Mouse (Mus musculus) forebrain, embryonic 10.5 days (tissue): ENCODE measurements around the gene Fam98c. TPM values are rescaled to one million over a fixed set of nuclear protein-coding genes. Genes with fewer than 3 reads are reported as not detected.
A peak's percentile ranks its signal among the peaks of the same experiment; 100 is the strongest.

Source experiments
- DNase-seq: peaks from one replicate; pipeline ENCODE4 v3.0.0-alpha.2; 2017; ENCODE audit warnings: low spot score; ENCODE audit errors: extremely low spot score
- H3K27ac ChIP-seq: fragments of 300-500 bp; sonication (generic); 2 replicates; pipeline ENCODE4 v1.5.1; 2016; ENCODE audit warnings: mild to moderate bottlenecking
- H3K27me3 ChIP-seq: fragments of 300-500 bp; sonication (generic); 2 replicates; pipeline ENCODE4 v1.6.1; 2016; ENCODE audit warnings: mild to moderate bottlenecking; ENCODE audit not compliant: poor library complexity, severe bottlenecking
- H3K36me3 ChIP-seq: fragments of 300-500 bp; sonication (generic); replicated peaks from 2 replicates; pipeline ENCODE4 v1.6.1; 2016; ENCODE audit warnings: mild to moderate bottlenecking, moderate library complexity
- H3K4me1 ChIP-seq: fragments of 300-500 bp; sonication (generic); 2 replicates; pipeline ENCODE4 v1.6.1; 2016
- H3K4me3 ChIP-seq: fragments of 300-500 bp; sonication (generic); 2 replicates; pipeline ENCODE4 v1.5.1; 2016; ENCODE audit warnings: mild to moderate bottlenecking, moderate library complexity
- H3K9me3 ChIP-seq: fragments of 300-500 bp; sonication (generic); 2 replicates; pipeline ENCODE4 v1.6.1; 2016; ENCODE audit warnings: mild to moderate bottlenecking, moderate library complexity
- WGBS: fragments of 180-500 bp; shearing (Covaris S2); methylation state at CpG from one replicate; pipeline ENCODE4 v1.1.7; 2016; 5-methylcytosine and 5-hydroxymethylcytosine counted together
- polyA plus RNA-seq: library from polyadenylated mRNA; unstranded; fragments of >200 nt; fragmentation: Nextera tagmentation; extraction: Ambion mirVana; gene quantifications from 2 replicates; pipeline ENCODE4 v1.2.1, GENCODE M21; 2016

Gene Fam98c
- polyA plus RNA-seq, 1 experiment from 2014 or later, result 11.7 TPM

DNA sequence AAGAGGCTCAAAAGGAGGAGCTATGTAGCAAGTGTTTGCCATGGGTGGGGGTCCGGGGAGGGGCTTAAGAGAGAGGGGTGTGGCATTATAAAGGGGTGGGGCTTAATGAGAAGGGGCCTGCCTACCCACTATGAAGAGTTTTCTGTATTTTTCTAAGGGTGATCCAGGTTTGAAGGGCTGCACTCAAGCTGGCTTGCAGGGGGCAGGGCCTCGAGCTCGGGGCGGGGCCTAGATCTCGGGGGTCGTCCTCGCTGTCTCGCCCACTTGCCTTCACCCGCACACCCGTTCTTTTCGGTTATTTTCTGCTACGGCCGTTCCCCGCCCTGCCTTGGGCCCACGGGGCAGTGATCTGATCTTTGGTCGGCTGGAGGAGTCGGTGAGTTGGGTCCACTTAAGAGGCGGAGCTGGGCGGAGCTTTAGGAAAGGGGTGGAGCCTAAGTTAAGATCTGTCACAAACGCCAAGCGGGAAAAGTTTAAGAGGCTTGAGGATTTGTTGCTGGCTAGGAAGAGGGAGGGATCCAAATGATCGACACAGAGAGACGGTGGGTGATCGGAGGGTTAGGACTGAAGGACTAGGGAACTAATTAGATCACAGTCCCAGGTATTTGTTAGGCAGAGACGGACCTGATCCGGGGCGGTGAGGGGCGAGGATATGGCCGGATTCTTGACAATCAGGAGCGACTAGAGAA, 14.2 kb upstream of the Fam98c start, which contains the start of the genes Ggn and Spred3:
Ggn (plus strand) TSS at position 145 of the 689 bp plus-strand sequence.
Spred3 (minus strand) TSS at position 346 of the 689 bp plus-strand sequence.
- Histone ChIP-seq H3K4me1 (peaks cover 67% of the 10 kb centered on the region), H3K9me3 (no peaks in the 10 kb centered on the region), H3K27ac (peak within 1 kb of the TSS; percentile 92), H3K36me3 (peaks cover 42% of the 10 kb centered on the region), H3K4me3 (peak within 1 kb of the TSS; percentile 75), H3K27me3 (peaks cover 69% of the 10 kb centered on the region)
- DNase-seq, result peak; percentile 74
- under 1% methylated on average over 30 of the region's 30 CpGs for WGBS

DNA sequence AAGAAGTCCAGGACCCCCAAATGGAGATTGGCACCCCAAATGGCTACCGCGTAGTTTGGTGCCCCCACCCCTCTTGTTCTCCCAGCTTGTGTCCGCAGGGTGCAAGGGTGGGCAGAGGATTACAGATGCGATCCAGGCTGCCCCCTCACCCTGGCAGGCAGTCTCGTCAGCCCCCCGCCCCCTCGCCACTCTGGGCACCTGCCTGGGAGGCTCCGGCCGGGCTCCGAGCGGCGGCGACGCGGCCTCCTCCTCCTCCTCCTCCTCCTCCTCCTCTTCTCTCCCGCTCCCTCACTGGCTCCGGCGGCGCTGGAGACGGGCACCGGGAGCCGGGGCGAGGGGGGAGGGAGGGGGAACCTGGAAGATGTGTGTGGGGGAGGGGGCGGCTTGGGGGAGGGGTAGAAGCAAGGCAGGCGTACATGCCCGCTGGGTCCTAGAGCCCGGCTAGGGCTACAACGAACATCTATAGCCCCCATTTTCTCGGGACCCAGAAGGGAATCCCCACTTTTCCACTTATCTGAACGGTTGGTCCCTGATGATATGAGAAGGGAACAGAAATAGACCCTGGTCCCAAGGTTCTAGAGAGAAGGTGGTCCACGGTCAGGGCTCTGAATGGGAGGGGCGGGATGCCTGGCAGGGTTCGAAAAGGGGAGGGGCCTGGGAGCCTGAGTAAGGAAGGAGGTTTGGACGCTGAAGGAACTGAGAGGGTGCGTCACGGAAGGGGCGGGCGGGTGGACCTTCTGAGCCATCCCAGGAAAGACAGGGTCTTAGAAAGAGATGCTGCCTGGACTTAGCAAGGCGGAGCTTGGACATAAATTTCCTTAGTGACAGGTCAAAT, 13.4 kb upstream of the Fam98c start:
- Histone ChIP-seq H3K4me3 (peak overlapping the region; percentile 75), H3K27me3 (peaks cover 61% of the 10 kb centered on the region), H3K9me3 (no peaks in the 10 kb centered on the region), H3K4me1 (peaks cover 67% of the 10 kb centered on the region), H3K36me3 (peaks cover 40% of the 10 kb centered on the region), H3K27ac (peak overlapping the region; percentile 92)
- peak; percentile 90 for DNase-seq
- under 1% methylated on average over 32 of the region's 39 CpGs for WGBS

DNA sequence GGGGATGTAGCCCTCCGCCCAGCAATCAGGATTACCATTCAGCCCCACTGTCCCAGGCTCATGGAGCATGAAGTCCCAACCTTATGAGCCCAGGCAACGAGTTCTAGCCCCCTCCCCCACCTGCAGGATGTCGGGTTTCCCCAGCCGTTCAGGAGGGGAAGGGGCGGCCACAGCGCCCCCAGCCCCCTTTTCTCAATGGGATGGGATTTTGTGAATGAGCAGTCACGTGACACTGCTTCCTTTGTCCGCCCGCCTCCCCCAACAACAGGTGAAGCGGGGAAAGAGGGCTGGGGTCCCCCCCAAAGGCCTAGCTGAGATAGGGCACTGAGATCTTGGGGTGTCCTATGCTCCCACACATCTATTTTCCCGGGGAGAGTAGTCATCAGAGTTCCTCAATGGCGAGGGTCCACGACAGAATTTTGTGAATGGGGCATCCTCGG, 12.8 kb upstream of the Fam98c start:
- Histone ChIP-seq H3K9me3 (no peaks in the 10 kb centered on the region), H3K27ac (peak overlapping the region; percentile 92), H3K4me1 (peaks cover 67% of the 10 kb centered on the region), H3K4me3 (peak overlapping the region; percentile 75), H3K36me3 (peaks cover 36% of the 10 kb centered on the region), H3K27me3 (peaks cover 55% of the 10 kb centered on the region)
- peak; percentile 66 for DNase-seq
- WGBS, result 0% methylated on average over 14 of the region's 14 CpGs

DNA sequence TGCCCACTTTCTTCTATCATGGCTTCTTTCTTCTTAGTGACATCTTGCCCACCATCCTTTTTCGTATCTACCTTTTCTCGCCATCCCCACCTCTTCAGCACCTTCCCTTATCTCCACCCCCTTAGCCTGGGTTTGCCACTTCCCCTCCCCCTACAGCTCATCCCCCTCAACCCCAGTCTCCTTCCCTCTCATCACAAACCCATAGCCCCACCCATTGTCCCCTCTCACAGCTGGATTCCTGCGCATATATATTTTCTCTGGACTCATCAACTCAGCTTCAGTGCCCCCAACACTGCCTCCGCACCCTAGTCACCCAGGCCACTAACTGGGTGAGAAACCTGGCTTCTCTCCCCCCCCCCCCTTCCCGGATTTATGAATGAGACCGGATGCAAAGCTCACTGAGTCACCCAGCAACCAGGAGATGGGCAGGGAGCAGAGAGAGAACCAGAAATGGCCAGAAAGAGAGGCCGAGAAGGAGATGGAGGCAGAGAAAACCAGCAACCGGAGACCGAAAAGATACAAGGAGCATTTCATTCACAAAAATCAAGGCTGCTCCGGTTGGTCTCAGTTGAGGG, 12.2 kb upstream of the Fam98c start:
- peaks cover 49% of the 10 kb centered on the region for H3K27me3 ChIP-seq
- H3K27ac ChIP-seq, result peak overlapping the region; percentile 92
- H3K4me1 ChIP-seq, result peaks cover 68% of the 10 kb centered on the region
- no peak for DNase-seq
- H3K9me3 ChIP-seq, result no peaks in the 10 kb centered on the region
- H3K4me3 ChIP-seq, result peak overlapping the region; percentile 75
- under 1% methylated on average over 10 of the region's 10 CpGs for WGBS
- H3K36me3 ChIP-seq, result peaks cover 34% of the 10 kb centered on the region

DNA sequence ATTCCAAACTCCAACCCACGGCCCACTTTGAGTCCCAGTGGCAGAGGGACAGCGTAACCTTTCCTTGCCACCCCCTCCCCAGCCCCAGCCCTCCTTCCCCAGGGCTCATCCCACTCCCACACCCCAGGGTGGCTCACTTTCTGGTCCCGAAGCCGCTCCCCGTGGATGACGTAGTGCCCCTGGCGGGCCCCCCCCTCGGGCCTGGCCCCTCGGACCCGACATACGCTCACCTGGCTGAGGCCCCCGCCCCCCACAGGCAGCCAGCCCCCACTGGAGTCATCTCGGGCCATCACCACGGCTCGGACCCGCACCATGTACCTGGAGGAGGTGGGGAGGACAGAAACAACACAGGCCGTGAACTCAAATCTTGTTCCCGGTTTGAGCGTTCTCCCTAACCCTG, 11.6 kb upstream of the Fam98c start:
- 7% methylated on average over 19 of the region's 19 CpGs for WGBS
- peaks cover 33% of the 10 kb centered on the region for H3K36me3 ChIP-seq
- peak overlapping the region; percentile 75 for H3K4me3 ChIP-seq
- peaks cover 68% of the 10 kb centered on the region for H3K4me1 ChIP-seq
- no peak for DNase-seq
- H3K27ac ChIP-seq, result peak overlapping the region; percentile 92; the same call in 1 of the 2 replicates
- peaks cover 43% of the 10 kb centered on the region for H3K27me3 ChIP-seq
- no peaks in the 10 kb centered on the region for H3K9me3 ChIP-seq

DNA sequence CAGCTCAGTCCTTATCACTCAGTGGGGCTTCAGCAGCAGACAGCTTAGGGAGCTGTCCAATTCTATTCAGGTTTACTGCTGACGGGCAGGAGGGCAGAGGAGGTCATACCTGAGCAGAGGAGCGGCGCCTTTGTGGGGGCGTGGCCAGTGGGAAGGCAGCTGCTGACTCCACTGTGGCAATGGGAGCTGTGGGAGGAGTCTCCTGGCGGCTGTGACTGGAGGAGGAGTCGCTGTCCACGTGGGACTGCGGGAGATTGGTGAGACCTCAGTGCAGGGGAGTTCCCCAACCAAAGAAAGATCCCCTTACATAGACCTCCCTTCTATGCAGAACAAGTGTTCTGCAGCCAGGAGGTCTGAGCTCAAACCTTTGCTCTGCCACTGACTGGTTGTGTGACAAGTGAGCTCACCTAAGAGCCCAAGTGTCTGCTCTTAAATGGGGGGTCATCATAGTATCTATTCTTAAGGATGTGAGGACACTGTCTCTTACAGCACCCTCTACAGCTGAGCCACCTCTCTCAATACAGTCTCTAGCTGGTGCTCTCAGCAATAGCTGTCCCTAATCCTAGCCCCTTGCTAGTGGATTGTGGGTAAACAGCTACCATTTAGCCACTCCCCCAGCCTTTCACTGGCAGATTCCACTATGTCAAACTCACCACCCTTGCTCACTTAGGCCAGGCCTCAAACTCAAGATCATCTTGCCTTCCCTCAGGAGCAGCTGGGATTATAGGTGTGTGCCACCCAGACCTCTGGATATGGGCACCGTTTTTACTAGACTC, 6.9 kb upstream of the Fam98c start:
- peaks cover 48% of the 10 kb centered on the region for H3K36me3 ChIP-seq
- no peak for DNase-seq
- 21% methylated on average over 9 of the region's 9 CpGs for WGBS
- H3K4me3 ChIP-seq, result no peak overlapping the region
- H3K27me3 ChIP-seq, result peaks cover 47% of the 10 kb centered on the region
- peaks cover 42% of the 10 kb centered on the region for H3K4me1 ChIP-seq
- H3K27ac ChIP-seq, result no peak overlapping the region
- H3K9me3 ChIP-seq, result no peaks in the 10 kb centered on the region

DNA sequence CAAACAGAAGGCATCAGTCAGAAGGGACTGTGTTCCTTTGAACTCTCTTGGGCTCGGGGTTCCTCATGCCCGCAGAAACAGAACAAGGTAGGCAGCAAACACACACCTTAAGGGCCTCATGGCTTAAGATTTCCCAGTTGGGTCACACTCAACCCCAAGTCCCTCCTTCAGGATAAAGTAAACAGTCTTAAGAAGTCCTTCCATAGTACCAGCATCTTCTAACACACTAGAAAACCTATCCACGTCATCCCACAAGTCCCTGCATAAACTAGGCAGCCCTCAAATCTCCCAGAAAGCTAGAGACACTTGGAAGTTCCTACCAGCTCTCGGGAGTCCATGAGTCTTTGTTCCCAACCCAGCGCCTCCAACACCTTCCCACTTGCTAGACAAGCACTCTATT, 6.3 kb upstream of the Fam98c start:
- Histone ChIP-seq H3K4me1 (peaks cover 36% of the 10 kb centered on the region), H3K9me3 (no peaks in the 10 kb centered on the region), H3K27ac (no peak overlapping the region), H3K27me3 (peaks cover 47% of the 10 kb centered on the region), H3K36me3 (peaks cover 48% of the 10 kb centered on the region), H3K4me3 (no peak overlapping the region)
- WGBS, result 77% methylated on average over 5 of the region's 5 CpGs
- no peak for DNase-seq

DNA sequence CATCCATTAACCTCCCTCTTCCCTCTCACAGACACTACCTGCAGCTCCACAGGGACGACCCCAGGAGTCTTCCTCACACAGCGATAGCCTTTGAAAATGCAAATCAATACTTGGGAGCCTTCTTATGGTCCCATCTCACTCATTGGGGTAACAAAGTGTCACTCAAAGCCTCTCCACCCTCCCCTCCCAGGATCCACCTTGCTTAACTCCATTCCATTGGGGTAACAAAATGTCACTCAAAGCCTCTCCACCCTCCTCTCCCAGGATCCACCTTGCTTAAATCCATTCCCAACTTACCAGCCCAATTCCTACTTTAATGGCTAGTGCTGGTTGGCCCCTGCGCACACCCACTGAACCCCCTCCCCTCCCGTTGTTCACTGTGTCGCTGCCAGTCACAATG, 2.2 kb upstream of the Fam98c start:
- Histone ChIP-seq H3K4me1 (peaks cover 49% of the 10 kb centered on the region), H3K4me3 (peak overlapping the region; percentile 19), H3K36me3 (peaks cover 34% of the 10 kb centered on the region), H3K27ac (no peak overlapping the region), H3K9me3 (peaks cover 9% of the 10 kb centered on the region; the same call in 1 of the 2 replicates), H3K27me3 (peaks cover 54% of the 10 kb centered on the region)
- WGBS, result under 1% methylated on average over 5 of the region's 5 CpGs
- DNase-seq, result no peak

DNA sequence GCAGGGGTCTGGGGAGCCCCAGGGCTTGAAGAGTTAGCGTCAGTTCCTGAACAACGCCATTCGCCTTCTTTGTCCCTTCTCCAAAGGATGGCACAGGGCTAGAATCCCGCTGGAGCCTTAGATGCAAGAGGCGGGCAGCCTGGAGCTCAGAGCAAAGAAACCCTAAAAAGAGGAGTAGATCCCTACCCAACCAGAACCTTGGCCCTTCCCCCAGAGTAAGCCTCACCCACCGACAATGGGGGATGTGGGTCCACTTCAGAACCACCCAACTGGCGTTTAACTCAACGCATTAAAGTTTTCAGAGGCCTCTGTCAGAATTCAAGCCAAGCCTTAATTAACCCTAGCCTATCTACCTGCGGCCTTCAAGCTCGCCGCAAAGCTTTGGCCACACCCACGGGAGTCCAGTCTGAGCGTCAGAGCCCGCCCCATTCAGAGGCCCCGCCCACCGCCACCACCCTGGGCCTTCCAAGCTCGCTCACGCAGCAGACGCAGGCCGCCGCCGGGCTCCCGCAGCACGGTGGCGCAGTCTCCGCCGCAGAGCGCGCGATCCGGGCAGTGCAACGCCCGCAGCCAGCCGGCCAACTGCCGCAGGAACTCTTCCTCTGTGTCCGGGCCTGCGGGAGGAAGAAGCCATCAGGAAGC, 717 bp downstream of the Fam98c start:
- Histone ChIP-seq H3K9me3 (peaks cover 9% of the 10 kb centered on the region; the same call in 1 of the 2 replicates), H3K36me3 (peaks cover 13% of the 10 kb centered on the region), H3K27ac (peak overlapping the region; percentile 91), H3K27me3 (peaks cover 44% of the 10 kb centered on the region), H3K4me1 (peaks cover 40% of the 10 kb centered on the region), H3K4me3 (peak overlapping the region; percentile 87)
- WGBS, result 7% methylated on average over 37 of the region's 37 CpGs
- DNase-seq, result peak; percentile 84

DNA sequence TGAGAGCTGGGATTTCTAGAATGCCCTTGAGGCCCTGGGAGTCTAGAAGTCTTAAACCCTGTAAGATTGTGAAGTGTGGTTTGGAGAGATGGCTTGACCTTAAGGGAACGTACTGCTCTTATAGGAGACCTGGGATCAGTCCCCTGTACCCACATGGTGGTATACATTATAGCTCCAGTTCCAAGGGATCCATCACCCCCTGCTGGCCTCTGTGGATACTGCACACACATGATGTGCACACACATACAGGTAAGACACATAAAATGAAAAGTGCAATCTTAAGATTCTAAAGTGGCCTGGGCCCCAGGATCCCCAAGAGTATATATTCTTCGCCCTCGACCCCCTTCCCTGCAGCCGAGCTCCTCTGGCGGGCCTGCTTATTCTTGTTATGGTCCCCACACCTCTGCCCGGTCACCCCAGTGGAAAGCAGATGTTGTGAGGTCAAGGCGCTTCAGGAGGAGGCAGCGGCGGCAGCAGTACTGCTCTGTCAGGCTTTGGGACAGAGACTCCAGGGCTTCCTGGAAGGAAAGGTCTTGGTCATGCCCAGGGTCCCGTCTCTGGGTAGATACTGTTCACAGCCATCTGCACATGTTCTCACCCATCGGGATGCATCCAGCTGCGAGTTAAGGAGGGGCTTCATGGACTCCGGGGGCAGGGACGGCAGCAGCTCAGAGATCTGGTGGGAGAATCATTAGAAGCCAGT, 1.9 kb downstream of the Fam98c start:
- DNase-seq, result no peak
- Histone ChIP-seq H3K9me3 (peaks cover 9% of the 10 kb centered on the region; the same call in 1 of the 2 replicates), H3K27ac (no peak overlapping the region), H3K27me3 (peaks cover 33% of the 10 kb centered on the region), H3K4me3 (no peak overlapping the region), H3K4me1 (peaks cover 34% of the 10 kb centered on the region), H3K36me3 (peaks cover 13% of the 10 kb centered on the region)
- 94% methylated on average over 14 of the region's 14 CpGs for WGBS

DNA sequence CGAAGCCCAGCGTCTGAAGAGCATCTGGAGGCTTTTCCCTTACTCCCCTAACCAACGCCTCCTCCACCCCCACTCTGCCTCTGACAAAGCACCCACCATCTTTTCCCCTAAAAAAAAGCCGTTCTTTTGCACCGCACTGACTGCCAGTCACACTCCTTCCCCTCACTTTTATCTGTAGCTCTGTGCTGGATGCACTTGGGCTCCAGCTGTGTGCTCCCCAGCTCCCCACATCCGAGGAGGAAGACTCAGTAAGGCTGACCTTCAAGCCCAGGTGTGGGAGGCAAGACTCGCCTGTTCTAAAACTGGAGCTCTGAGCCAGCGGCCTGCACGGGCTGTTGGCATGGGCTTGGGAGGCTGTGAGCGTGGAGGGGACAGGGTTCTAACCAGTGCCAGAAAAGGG, 4.5 kb downstream of the Fam98c start:
- Histone ChIP-seq H3K36me3 (peaks cover 13% of the 10 kb centered on the region), H3K4me1 (peaks cover 24% of the 10 kb centered on the region), H3K9me3 (peaks cover 9% of the 10 kb centered on the region; the same call in 1 of the 2 replicates), H3K27ac (no peak overlapping the region), H3K27me3 (peaks cover 9% of the 10 kb centered on the region), H3K4me3 (no peak overlapping the region)
- no peak for DNase-seq
- WGBS, result 69% methylated on average over 10 of the region's 10 CpGs
